Mouse (Mus musculus) midbrain, embryonic 10.5 days (tissue): ENCODE data around the gene Hist2h2bb. TPM values are rescaled to one million over a fixed set of nuclear protein-coding genes. Genes with fewer than 3 reads are reported as not detected.
A peak's percentile ranks its signal among the peaks of the same experiment; 100 is the strongest.
"Not testable (repeated sequence)": the region's sequence is repeated elsewhere in the genome, so short reads cannot be mapped to it uniquely, and the experiment has no call there.

ENCODE experiments used
- DNase-seq: peaks from one replicate; pipeline ENCODE4 v3.0.0-alpha.2; 2017; ENCODE audit warnings: low spot score
- H3K27ac ChIP-seq: fragments of 300-500 bp; sonication (generic); replicated peaks from 2 replicates; pipeline ENCODE4 v1.5.1; 2016; ENCODE audit warnings: mild to moderate bottlenecking
- H3K27me3 ChIP-seq: fragments of 300-500 bp; sonication (generic); 2 replicates; pipeline ENCODE4 v1.6.1; 2016; ENCODE audit warnings: low read depth, mild to moderate bottlenecking; ENCODE audit not compliant: poor library complexity, severe bottlenecking
- H3K36me3 ChIP-seq: fragments of 300-500 bp; sonication (generic); 2 replicates; pipeline ENCODE4 v1.6.1; 2016; ENCODE audit warnings: mild to moderate bottlenecking, moderate library complexity
- H3K4me1 ChIP-seq: fragments of 300-500 bp; sonication (generic); 2 replicates; pipeline ENCODE4 v1.6.1; 2016
- H3K4me3 ChIP-seq: fragments of 300-500 bp; sonication (generic); 2 replicates; pipeline ENCODE4 v1.5.1; 2016; ENCODE audit warnings: mild to moderate bottlenecking, moderate library complexity
- H3K9me3 ChIP-seq: fragments of 300-500 bp; sonication (generic); replicated peaks from 2 replicates; pipeline ENCODE4 v1.6.1; 2016; ENCODE audit warnings: mild to moderate bottlenecking
- WGBS: fragments of 180-500 bp; shearing (Covaris S2); methylation state at CpG from one replicate; pipeline ENCODE4 v1.1.7; 2016; 5-methylcytosine and 5-hydroxymethylcytosine counted together
- polyA plus RNA-seq: library from polyadenylated mRNA; unstranded; fragments of >200 nt; fragmentation: Nextera tagmentation; extraction: Ambion mirVana; gene quantifications from 2 replicates; pipeline ENCODE4 v1.2.1, GENCODE M21; 2016

Hist2h2bb gene
- polyA plus RNA-seq, 1 experiment from 2014 or later: 10.3 TPM

GRCm38 (mm10) chr3:96262216-96262875 is 7.2 kb upstream of the Hist2h2bb start:
- no peaks in the 10 kb centered on the region for H3K27me3 ChIP-seq
- H3K4me3 ChIP-seq: peak overlapping the region; percentile 68
- no peaks in the 10 kb centered on the region for H3K9me3 ChIP-seq
- no peaks in the 10 kb centered on the region for H3K36me3 ChIP-seq
- under 1% methylated on average over 19 of the region's 19 CpGs for WGBS
- H3K27ac ChIP-seq: peak overlapping the region; percentile 96
- DNase-seq: peak; percentile 87
- H3K4me1 ChIP-seq: peaks cover 42% of the 10 kb centered on the region

- WGBS: under 1% methylated on average over 40 of the region's 40 CpGs
- H3K36me3 ChIP-seq: no peaks in the 10 kb centered on the region
- DNase-seq: peak; percentile 95
- H3K4me3 ChIP-seq: peak within 1 kb of the TSS; percentile 68
- peak within 1 kb of the TSS; percentile 96 for H3K27ac ChIP-seq
- H3K27me3 ChIP-seq: no peaks in the 10 kb centered on the region
- peaks cover 49% of the 10 kb centered on the region for H3K4me1 ChIP-seq
- H3K9me3 ChIP-seq: no peaks in the 10 kb centered on the region
Observed at GRCm38 (mm10) chr3:96262979-96263550, 6.5 kb upstream of the Hist2h2bb start, which contains the start of gene Hist2h4. Gene Hist2h4, minus strand, starts transcription at chr3:96263311.

- H3K9me3 ChIP-seq: no peaks in the 10 kb centered on the region
- 8% methylated on average over 27 of the region's 27 CpGs for WGBS
- H3K27ac ChIP-seq: peak overlapping the region; percentile 96
- H3K27me3 ChIP-seq: no peaks in the 10 kb centered on the region
- H3K4me1 ChIP-seq: peaks cover 51% of the 10 kb centered on the region
- H3K4me3 ChIP-seq: peak overlapping the region; percentile 68
- DNase-seq: peak; percentile 63
- H3K36me3 ChIP-seq: no peaks in the 10 kb centered on the region
Observed at GRCm38 (mm10) chr3:96263558-96264403, 5.8 kb upstream of the Hist2h2bb start.

GRCm38 (mm10) chr3:96264404-96264949 is 5.1 kb upstream of the Hist2h2bb start:
- Histone ChIP-seq H3K27me3 (no peaks in the 10 kb centered on the region), H3K9me3 (no peaks in the 10 kb centered on the region), H3K4me1 (peaks cover 51% of the 10 kb centered on the region), H3K27ac (peak overlapping the region; percentile 96), H3K4me3 (peak overlapping the region; percentile 68), H3K36me3 (no peaks in the 10 kb centered on the region)
- 79% methylated on average over 7 of the region's 7 CpGs for WGBS
- peak; percentile 43 for DNase-seq

GRCm38 (mm10) chr3:96266132-96266710 is 3.3 kb upstream of the Hist2h2bb start:
- WGBS: 91% methylated on average over 8 of the region's 8 CpGs
- no peaks in the 10 kb centered on the region for H3K9me3 ChIP-seq
- H3K4me1 ChIP-seq: peaks cover 49% of the 10 kb centered on the region
- no peak overlapping the region for H3K4me3 ChIP-seq
- no peak for DNase-seq
- H3K36me3 ChIP-seq: no peaks in the 10 kb centered on the region
- H3K27me3 ChIP-seq: no peaks in the 10 kb centered on the region
- H3K27ac ChIP-seq: peak overlapping the region; percentile 96

GRCm38 (mm10) chr3:96267541-96267940 is 2.0 kb upstream of the Hist2h2bb start:
- no peak for DNase-seq
- 83% methylated on average over 4 of the region's 4 CpGs for WGBS
- peaks cover 35% of the 10 kb centered on the region for H3K4me1 ChIP-seq
- peak overlapping the region; percentile 96 for H3K27ac ChIP-seq
- no peaks in the 10 kb centered on the region for H3K9me3 ChIP-seq
- H3K4me3 ChIP-seq: peak overlapping the region; percentile 51
- no peaks in the 10 kb centered on the region for H3K36me3 ChIP-seq
- H3K27me3 ChIP-seq: no peaks in the 10 kb centered on the region

GRCm38 (mm10) chr3:96268051-96268775 is 1.3 kb upstream of the Hist2h2bb start, which contains the start of gene Hist2h3b:
Gene Hist2h3b, plus strand, starts transcription at chr3:96268654.
- 26% methylated on average over 30 of the region's 30 CpGs for WGBS
- Histone ChIP-seq H3K9me3 (no peaks in the 10 kb centered on the region), H3K4me1 (peaks cover 30% of the 10 kb centered on the region), H3K27ac (peak within 1 kb of the TSS; percentile 96), H3K36me3 (no peaks in the 10 kb centered on the region), H3K27me3 (no peaks in the 10 kb centered on the region), H3K4me3 (peak within 1 kb of the TSS; percentile 68)
- DNase-seq: peak; percentile 81

GRCm38 (mm10) chr3:96268776-96269378 is 675 bp upstream of the Hist2h2bb start:
- not testable (repeated sequence) for H3K27me3 ChIP-seq
- WGBS: under 1% methylated on average over 16 of the region's 44 CpGs

GRCm38 (mm10) chr3:96273591-96274465 is 4.3 kb downstream of the Hist2h2bb start:
- H3K36me3 ChIP-seq: no peaks in the 10 kb centered on the region
- no peak overlapping the region for H3K4me3 ChIP-seq
- H3K9me3 ChIP-seq: no peaks in the 10 kb centered on the region
- H3K4me1 ChIP-seq: peaks cover 16% of the 10 kb centered on the region
- no peak overlapping the region for H3K27ac ChIP-seq
- H3K27me3 ChIP-seq: peaks cover 9% of the 10 kb centered on the region; the same call in 1 of the 2 replicates
- no peak for DNase-seq
- WGBS: 90% methylated on average over 17 of the region's 17 CpGs

More at GRCm38 (mm10) chr3:96268776-96269378, 675 bp upstream of the Hist2h2bb start:
- Histone ChIP-seq H3K27ac (peak overlapping the region; percentile 96), H3K4me3 (peak overlapping the region; percentile 68), H3K4me1 (peaks cover 26% of the 10 kb centered on the region)
- DNase-seq: peak; percentile 48
- not testable (repeated sequence) for H3K36me3 ChIP-seq, H3K9me3 ChIP-seq

GRCm38 (mm10) chr3:96277428-96277799 is 7.9 kb downstream of the Hist2h2bb start:
- H3K36me3 ChIP-seq: no peaks in the 10 kb centered on the region
- H3K9me3 ChIP-seq: no peaks in the 10 kb centered on the region
- H3K4me3 ChIP-seq: peak overlapping the region; percentile 60
- WGBS: 13% methylated on average over 8 of the region's 8 CpGs
- peak overlapping the region; percentile 90 for H3K27ac ChIP-seq
- peaks cover 16% of the 10 kb centered on the region for H3K4me1 ChIP-seq
- peaks cover 32% of the 10 kb centered on the region for H3K27me3 ChIP-seq
- DNase-seq: no peak
